Mouse (Mus musculus) midbrain, embryonic 10.5 days (tissue): ENCODE results near the gene Sec61a2. TPM values are rescaled to one million over a fixed set of nuclear protein-coding genes. Genes with fewer than 3 reads are reported as not detected.

ENCODE experiments used
- DNase-seq: peaks from one replicate; pipeline ENCODE4 v3.0.0-alpha.2; 2017; ENCODE audit warnings: low spot score
- H3K27ac ChIP-seq: fragments of 300-500 bp; sonication (generic); replicated peaks from 2 replicates; pipeline ENCODE4 v1.5.1; 2016; ENCODE audit warnings: mild to moderate bottlenecking
- H3K27me3 ChIP-seq: fragments of 300-500 bp; sonication (generic); 2 replicates; pipeline ENCODE4 v1.6.1; 2016; ENCODE audit warnings: low read depth, mild to moderate bottlenecking; ENCODE audit not compliant: poor library complexity, severe bottlenecking
- H3K36me3 ChIP-seq: fragments of 300-500 bp; sonication (generic); 2 replicates; pipeline ENCODE4 v1.6.1; 2016; ENCODE audit warnings: mild to moderate bottlenecking, moderate library complexity
- H3K4me1 ChIP-seq: fragments of 300-500 bp; sonication (generic); 2 replicates; pipeline ENCODE4 v1.6.1; 2016
- H3K4me3 ChIP-seq: fragments of 300-500 bp; sonication (generic); 2 replicates; pipeline ENCODE4 v1.5.1; 2016; ENCODE audit warnings: mild to moderate bottlenecking, moderate library complexity
- H3K9me3 ChIP-seq: fragments of 300-500 bp; sonication (generic); replicated peaks from 2 replicates; pipeline ENCODE4 v1.6.1; 2016; ENCODE audit warnings: mild to moderate bottlenecking
- WGBS: fragments of 180-500 bp; shearing (Covaris S2); methylation state at CpG from one replicate; pipeline ENCODE4 v1.1.7; 2016; 5-methylcytosine and 5-hydroxymethylcytosine counted together
- polyA plus RNA-seq: library from polyadenylated mRNA; unstranded; fragments of >200 nt; fragmentation: Nextera tagmentation; extraction: Ambion mirVana; gene quantifications from 2 replicates; pipeline ENCODE4 v1.2.1, GENCODE M21; 2016

Gene Sec61a2
- polyA plus RNA-seq, 1 experiment from 2014 or later = 91.6 TPM

DNA sequence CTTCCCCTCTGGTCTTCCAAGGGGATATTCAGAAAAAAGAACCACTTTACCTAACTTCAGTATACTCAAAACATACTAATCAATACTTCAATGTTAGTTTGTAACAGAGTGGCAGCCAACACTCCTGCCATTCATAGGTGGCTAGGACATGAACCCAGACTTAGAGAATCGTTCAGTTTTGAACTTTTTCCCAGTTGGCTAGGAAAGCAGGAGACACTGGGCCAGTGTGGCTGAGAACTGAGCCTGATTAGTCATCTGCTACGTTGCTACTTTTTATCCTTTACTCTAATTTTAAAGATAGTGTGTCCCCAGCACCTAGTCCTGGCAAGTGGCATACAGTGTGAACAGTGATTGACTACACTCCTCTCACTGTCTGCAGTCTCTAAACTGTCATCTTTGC lies 27.6 kb downstream of the Sec61a2 start:
- Histone ChIP-seq H3K4me3 (no peak overlapping the region), H3K27ac (no peak overlapping the region), H3K4me1 (no peaks in the 10 kb centered on the region), H3K36me3 (peaks cover 89% of the 10 kb centered on the region), H3K9me3 (no peaks in the 10 kb centered on the region), H3K27me3 (no peaks in the 10 kb centered on the region)
- 93% methylated on average over 2 of the region's 2 CpGs for WGBS
- DNase-seq = no peak

DNA sequence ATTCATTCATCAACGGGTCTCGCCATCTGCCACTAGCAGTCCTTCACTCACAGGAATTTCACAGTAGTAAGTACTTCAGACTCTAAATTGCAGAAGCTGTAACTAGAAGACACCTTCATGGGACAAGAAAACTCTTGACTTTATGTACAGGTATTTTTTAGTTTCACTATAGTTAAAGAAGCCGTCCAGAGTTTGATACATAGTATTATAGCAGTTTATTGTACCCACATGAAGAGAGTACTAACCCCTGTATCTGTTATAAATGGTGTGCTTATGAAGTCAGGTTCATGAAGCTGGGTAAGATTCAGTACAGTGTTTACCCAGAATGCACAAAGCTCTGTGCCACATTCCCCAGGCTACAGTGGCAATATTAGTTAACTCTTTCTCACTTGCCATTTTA lies 32.4 kb downstream of the Sec61a2 start, which contains the start of gene Gm13199:
TSS of gene Gm13199 (minus strand) at position 101 of the 400 bp plus-strand sequence.
- DNase-seq = no peak
- 96% methylated on average over 3 of the region's 3 CpGs for WGBS
- Histone ChIP-seq H3K4me3 (no peak within 1 kb of the TSS), H3K27me3 (no peaks in the 10 kb centered on the region), H3K4me1 (no peaks in the 10 kb centered on the region), H3K36me3 (peaks cover 89% of the 10 kb centered on the region), H3K27ac (no peak within 1 kb of the TSS), H3K9me3 (no peaks in the 10 kb centered on the region)

DNA sequence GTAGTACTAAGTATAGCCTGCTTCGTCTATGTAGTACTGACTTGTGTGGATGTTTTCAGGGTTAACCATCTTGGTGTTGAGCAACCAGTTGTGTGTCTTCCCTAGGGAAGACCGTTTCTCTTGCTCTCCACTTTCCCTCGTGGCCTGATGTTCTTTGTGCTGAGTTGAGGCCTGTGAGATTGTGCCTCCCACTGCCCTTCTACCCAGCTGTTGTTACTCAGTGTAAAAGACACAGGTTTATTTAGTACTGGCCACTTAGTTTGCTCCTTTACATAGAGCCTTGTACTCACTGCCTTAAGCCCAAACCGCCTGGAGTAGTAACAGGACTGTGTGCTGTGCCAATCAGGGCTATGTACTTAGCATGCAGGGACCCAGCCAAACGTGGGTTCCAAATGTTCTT lies 43.4 kb downstream of the Sec61a2 start:
- WGBS = 85% methylated on average over 5 of the region's 5 CpGs
- Histone ChIP-seq H3K36me3 (peaks cover 60% of the 10 kb centered on the region), H3K4me1 (no peaks in the 10 kb centered on the region), H3K9me3 (no peaks in the 10 kb centered on the region), H3K27me3 (no peaks in the 10 kb centered on the region), H3K4me3 (no peak overlapping the region), H3K27ac (no peak overlapping the region)
- DNase-seq = no peak

DNA sequence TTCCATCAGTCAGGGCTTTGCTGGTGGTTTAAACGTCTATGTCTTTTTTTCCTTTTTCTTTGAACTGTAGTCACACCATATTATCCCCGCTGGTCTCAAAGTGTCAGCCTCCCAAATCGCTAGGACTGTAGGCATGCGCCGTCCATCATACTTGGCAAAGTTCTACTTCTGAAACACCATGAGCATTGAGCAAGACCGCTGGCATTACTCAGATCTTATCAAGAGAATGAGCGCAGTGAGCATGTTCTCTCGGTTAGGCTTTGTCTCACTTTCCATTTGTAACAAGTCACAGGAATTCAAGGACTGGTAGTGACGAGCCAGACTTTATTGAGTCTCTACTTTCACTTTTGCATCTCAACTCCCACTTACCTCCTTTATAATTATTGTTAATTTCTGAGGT lies 44.1 kb downstream of the Sec61a2 start:
- 95% methylated on average over 9 of the region's 9 CpGs for WGBS
- H3K27me3 ChIP-seq = no peaks in the 10 kb centered on the region
- H3K36me3 ChIP-seq = peaks cover 54% of the 10 kb centered on the region
- no peaks in the 10 kb centered on the region for H3K9me3 ChIP-seq
- no peak overlapping the region for H3K4me3 ChIP-seq
- DNase-seq = no peak
- peaks cover 6% of the 10 kb centered on the region for H3K4me1 ChIP-seq
- no peak overlapping the region for H3K27ac ChIP-seq

DNA sequence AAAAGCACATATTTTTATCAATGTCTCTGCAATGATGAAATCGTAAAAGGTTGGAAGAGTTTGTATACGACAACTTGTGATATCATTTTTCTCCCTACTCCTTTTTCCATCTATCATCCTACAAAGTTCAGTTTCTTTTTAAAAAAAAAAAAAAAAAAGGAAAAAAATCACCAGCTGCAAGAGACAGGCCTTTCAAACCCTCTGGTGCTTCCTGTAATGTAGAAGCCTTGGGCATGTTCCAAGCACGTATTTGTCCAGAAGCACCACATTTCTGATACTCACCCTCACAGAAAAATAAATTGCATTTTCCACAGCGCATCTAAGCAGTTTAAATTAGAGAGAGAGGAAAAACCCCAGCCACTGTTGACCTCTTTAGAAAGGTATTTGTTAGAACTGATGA lies 49.4 kb downstream of the Sec61a2 start:
- Histone ChIP-seq H3K36me3 (peaks cover 48% of the 10 kb centered on the region), H3K4me1 (peaks cover 14% of the 10 kb centered on the region), H3K4me3 (peak overlapping the region; percentile 69), H3K27ac (peak overlapping the region; percentile 92), H3K27me3 (no peaks in the 10 kb centered on the region), H3K9me3 (no peaks in the 10 kb centered on the region)
- WGBS = 39% methylated on average over 4 of the region's 4 CpGs
- no peak for DNase-seq

DNA sequence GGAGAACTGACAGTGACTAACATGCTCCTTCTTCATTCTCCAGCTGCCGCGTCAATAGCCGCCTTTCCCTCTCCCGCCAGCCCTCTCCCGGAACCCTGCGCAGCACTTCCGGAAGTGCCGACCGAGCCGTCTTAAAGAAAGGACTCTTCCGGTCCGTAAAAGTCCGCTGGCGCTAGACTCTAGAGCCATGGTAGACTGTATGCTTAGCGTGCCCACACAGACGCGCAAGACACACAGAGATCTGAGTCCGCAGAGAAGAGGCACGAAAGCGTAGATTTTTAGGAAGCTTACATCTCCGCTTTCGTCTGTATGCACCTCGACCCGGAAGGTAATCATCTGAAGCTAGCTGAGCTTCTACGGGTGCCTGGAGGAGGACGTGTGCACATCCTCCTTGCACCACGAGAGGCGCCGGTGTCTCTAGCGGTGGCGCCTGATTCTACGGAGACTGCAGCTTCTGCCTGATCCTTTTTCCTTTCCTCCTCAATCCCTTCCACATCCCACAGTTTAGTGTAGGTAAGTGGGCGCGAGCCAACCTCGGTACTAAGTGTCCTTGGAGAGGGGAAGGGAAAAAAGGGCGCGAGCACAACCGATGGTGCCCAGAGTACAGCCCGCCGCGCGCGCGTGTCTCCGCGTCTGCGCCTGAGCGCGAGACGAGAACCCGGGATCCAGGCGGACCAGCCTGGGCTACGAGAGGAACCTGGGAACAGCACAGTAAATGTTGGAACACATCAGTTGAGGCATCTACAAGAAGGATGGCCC lies 50.2 kb downstream of the Sec61a2 start, which contains the start of the genes Nudt5 and Cdc123:
TSS of gene Nudt5 (plus strand) at position 147 of the 759 bp plus-strand sequence.
TSS of gene Cdc123 (minus strand) at position 292 of the 759 bp plus-strand sequence.
- H3K27me3 ChIP-seq = no peaks in the 10 kb centered on the region
- no peaks in the 10 kb centered on the region for H3K9me3 ChIP-seq
- peaks cover 14% of the 10 kb centered on the region for H3K4me1 ChIP-seq
- H3K36me3 ChIP-seq = peaks cover 48% of the 10 kb centered on the region
- under 1% methylated on average over 53 of the region's 53 CpGs for WGBS
- H3K4me3 ChIP-seq = peak within 1 kb of the TSS; percentile 69
- H3K27ac ChIP-seq = peak within 1 kb of the TSS; percentile 92
- peak; percentile 89 for DNase-seq

DNA sequence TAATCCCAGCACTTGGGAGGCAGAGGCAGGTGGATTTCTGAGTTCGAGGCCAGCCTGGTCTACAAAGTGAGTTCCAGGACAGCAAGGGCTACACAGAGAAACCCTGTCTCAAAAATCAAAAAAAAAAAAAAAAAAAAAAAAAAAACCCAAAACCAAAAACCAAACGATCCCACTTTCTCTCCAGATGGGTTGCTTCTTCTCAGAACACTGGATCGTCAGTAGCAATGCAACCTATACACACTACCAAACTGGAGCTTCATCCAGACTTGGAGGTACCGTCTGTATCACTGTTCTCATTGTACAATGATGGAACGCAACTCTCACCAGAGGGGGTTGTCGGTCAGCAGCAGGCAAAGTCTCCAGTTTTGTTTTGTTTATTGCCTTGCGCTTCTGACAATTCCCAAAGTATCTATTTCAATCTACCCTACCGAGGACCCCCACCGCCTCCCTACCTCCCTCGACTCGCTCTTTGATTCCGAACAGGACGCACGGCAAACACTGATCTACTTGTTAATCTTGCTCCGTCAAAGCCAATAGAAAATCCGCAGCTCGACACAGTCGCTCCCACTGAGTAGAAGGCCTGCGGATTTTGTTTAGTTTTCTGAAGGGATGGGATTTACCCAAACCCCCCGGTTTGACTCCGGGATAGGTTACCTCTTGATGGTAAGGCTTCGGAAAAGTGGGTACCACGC lies 50.9 kb downstream of the Sec61a2 start:
- Histone ChIP-seq H3K4me3 (peak overlapping the region; percentile 69), H3K27ac (peak overlapping the region; percentile 92), H3K9me3 (peaks cover 6% of the 10 kb centered on the region; the same call in 1 of the 2 replicates), H3K36me3 (peaks cover 48% of the 10 kb centered on the region), H3K4me1 (peaks cover 14% of the 10 kb centered on the region), H3K27me3 (no peaks in the 10 kb centered on the region)
- no peak for DNase-seq
- WGBS = 5% methylated on average over 23 of the region's 23 CpGs

DNA sequence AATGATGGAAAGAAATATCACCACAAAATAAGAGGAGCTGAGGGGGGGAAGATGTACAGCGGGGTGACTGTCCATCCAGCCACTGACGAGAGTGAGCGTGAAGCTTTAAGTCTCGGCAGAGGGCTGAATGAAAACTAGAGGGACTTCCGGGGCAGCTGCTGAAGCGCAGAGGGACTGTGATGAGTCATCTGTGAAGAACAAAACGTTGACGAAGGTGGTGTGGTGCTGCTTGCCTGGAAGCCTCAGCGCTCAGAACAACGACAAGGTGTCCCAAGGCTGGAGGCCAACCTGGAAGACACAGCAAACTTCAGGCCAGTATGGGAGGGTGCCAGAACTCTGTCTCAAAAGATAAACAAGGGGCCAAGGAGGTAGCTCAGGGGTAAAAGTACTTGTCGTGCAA lies 54.4 kb downstream of the Sec61a2 start:
- H3K4me1 ChIP-seq = peaks cover 5% of the 10 kb centered on the region
- peaks cover 9% of the 10 kb centered on the region; the same call in 1 of the 2 replicates for H3K9me3 ChIP-seq
- peaks cover 70% of the 10 kb centered on the region for H3K36me3 ChIP-seq
- no peak overlapping the region for H3K27ac ChIP-seq
- no peak overlapping the region for H3K4me3 ChIP-seq
- no peaks in the 10 kb centered on the region for H3K27me3 ChIP-seq
- WGBS = 95% methylated on average over 11 of the region's 11 CpGs
- no peak for DNase-seq

DNA sequence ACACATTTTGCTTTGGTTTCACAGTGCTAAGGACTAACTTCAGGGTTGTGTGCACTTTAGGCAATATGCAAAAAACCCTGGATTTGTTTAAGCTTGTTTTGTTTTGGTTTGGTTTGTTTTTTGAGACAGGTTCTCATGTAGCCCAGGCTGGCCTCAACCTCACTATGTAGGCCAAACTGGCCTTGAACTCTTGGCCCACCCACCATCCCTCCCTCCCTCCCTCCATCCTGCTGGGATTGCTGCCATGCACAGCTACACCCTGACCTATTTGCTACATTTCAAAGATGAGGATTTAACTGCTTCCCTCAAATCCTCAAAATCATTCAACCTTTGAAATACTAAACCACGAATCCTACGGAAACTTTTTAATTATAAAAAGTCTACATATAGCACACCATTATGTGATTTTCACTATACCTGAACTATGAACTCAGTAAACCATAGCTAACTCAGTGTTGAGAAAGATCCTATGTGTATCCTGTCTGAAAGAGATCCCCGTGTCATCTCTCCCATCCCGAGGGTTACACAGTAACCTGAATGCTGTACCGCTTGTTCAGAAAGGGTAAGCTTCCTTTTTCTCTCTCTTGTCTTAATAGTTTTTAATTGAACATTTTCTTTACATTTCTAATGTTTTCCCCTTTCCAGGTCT lies 69.8 kb downstream of the Sec61a2 start:
- DNase-seq = no peak
- H3K9me3 ChIP-seq = no peaks in the 10 kb centered on the region
- H3K36me3 ChIP-seq = peaks cover 81% of the 10 kb centered on the region
- 95% methylated on average over 5 of the region's 5 CpGs for WGBS
- H3K27me3 ChIP-seq = no peaks in the 10 kb centered on the region
- H3K4me3 ChIP-seq = no peak overlapping the region
- no peak overlapping the region for H3K27ac ChIP-seq
- H3K4me1 ChIP-seq = no peaks in the 10 kb centered on the region

DNA sequence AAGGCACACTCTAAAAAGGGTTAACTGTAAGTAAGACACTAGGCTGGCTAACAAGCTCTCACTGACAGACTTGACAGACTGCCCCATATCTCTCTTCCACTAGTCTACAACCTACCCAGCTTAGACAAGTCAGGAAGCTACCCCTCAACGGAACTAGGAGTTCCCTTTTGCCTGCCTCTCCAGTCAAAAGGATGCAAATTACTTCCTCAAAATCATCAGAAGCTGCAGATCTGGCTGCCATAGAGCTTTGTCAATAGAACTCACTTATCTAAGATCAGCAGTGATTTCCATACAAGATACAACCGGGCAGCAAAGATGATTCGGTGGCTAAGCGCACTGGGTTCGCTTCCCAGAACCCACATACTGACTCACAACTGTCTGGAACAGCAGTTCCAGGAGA lies 70.5 kb downstream of the Sec61a2 start:
- H3K27me3 ChIP-seq = no peaks in the 10 kb centered on the region
- WGBS = 91% methylated on average over 5 of the region's 5 CpGs
- DNase-seq = no peak
- no peak overlapping the region for H3K4me3 ChIP-seq
- peaks cover 81% of the 10 kb centered on the region for H3K36me3 ChIP-seq
- no peaks in the 10 kb centered on the region for H3K9me3 ChIP-seq
- no peak overlapping the region for H3K27ac ChIP-seq
- no peaks in the 10 kb centered on the region for H3K4me1 ChIP-seq

DNA sequence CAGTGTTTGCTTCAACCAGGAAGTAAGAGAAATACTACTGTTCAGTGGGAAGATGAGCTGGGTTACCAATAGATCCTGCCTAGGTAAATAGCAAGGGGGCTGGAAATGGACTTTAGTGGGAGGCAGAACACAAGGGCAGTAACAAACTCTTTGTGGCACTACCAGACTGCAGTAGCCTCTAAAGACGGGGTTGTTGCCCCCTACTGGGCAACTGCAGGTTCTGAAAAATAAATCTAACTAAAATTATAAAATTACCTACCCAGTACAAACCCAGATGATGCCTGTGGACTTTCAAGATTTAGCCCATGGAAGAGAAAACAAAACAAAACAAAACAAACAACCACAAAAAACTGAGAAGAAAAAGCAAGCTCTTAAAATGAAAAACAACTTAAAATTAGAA lies 71.0 kb downstream of the Sec61a2 start:
- Histone ChIP-seq H3K4me1 (no peaks in the 10 kb centered on the region), H3K4me3 (no peak overlapping the region), H3K36me3 (peaks cover 82% of the 10 kb centered on the region), H3K9me3 (no peaks in the 10 kb centered on the region), H3K27ac (no peak overlapping the region), H3K27me3 (no peaks in the 10 kb centered on the region)
- 43% methylated on average over 1 of the region's 1 CpGs for whole genome bisulfite sequencing
- no peak for DNase-seq

DNA sequence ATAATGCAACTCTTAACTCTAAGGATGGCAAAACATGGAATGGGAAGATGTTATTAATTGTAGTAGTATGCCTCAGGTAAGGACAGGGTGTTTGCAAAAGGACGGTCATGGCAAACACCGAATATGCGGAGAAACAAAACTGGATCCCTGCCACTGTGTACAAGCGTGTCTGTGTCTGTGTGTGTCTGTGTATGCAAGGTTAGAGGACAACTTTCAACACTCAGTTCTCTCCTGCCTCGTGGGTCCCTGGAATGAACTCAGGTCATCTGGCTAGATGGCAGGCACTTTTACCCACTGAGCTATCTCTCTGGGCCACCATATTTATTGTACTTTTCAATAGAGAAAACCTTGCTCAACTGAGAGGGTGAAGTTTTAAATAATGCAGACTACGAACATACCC lies 72.8 kb downstream of the Sec61a2 start:
- WGBS = 98% methylated on average over 6 of the region's 6 CpGs
- H3K36me3 ChIP-seq = peaks cover 86% of the 10 kb centered on the region
- DNase-seq = no peak
- H3K27ac ChIP-seq = no peak overlapping the region
- no peaks in the 10 kb centered on the region for H3K27me3 ChIP-seq
- no peaks in the 10 kb centered on the region for H3K9me3 ChIP-seq
- H3K4me3 ChIP-seq = no peak overlapping the region
- no peaks in the 10 kb centered on the region for H3K4me1 ChIP-seq

DNA sequence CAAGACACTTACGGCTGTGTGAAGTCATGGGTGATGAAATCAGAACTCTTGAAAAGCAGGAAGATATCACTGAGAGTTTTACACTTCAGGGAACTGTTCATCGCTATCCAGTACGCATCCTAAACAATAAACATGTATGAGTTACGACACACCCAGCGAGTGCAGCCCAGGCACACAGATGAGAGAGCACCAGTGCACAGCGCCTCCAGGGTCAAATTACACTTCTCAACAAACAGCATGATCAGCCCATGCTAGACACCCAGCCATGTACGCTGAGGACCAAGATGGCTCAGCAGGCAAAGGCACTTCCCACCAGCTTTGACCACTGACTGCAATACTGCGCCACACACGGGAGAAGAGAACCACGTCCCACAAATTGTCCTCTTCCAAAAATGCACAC lies 74.0 kb downstream of the Sec61a2 start:
- no peaks in the 10 kb centered on the region for H3K4me1 ChIP-seq
- H3K27me3 ChIP-seq = no peaks in the 10 kb centered on the region
- H3K4me3 ChIP-seq = no peak overlapping the region
- DNase-seq = no peak
- WGBS = 91% methylated on average over 10 of the region's 10 CpGs
- H3K27ac ChIP-seq = no peak overlapping the region
- peaks cover 86% of the 10 kb centered on the region for H3K36me3 ChIP-seq
- no peaks in the 10 kb centered on the region for H3K9me3 ChIP-seq
